8 mouse cellular contexts compared by ENCODE assay signal in the genomic region with DNA sequence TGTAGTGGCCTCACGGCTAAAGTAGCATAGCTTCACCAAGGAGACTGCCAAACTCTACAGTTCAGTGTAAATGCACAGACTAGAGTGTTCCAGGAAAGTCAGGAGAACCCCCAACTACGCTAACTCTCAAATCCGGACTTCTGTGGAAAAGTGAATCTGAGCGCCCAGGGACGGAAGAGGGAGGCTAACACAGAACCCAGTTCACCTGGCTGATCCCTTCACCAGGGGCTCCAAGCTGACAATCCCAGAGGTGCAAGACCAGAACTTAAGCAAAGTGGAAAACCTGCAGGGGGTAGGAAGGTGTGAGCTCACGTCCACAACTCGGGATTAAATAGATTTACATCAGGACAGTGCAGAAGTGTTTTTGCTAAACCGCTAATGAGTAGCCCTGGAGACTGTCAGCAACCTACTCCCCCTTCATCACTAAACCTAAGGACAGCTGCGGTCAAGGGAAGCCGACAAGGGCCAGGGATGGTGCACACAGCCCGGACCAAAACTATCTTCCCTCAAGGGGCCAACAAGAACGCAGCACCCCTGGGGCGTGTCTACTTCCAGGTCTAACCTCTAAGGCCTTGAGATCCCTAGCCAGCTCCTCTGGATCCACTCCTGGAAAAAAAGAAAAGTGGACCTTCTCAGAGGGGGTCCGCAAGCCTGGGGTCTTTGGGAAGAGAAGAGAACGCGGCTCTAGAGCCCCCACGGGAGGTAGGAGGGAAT. TPM values are rescaled to one million over a fixed set of nuclear protein-coding genes. Genes with fewer than 3 reads are reported as not detected.
DNase-seq lines count a peak whose midpoint lies in the region; ATAC-seq and TF ChIP-seq lines count a peak whose summit lies in the region.

No protein-coding gene starts in this region.

- no peak for TF ChIP-seq CTCF in heart, postnatal 0 days (IDR thresholded peaks at IDR 0.05; ENCODE audit: low read depth)

- intact Hi-C loops in gastrocnemius, postnatal 14 days (cut with DNase I; ENCODE audit: low total_unique reads) = no loop called here

- no peaks in the 10 kb centered on the region for H3K9me3 ChIP-seq in megakaryocyte, embryonic 14.5 days
- H3K9me3 ChIP-seq in heart, postnatal 0 days (replicated peaks; ENCODE audit: control insufficient read depth, low read length) = no peaks in the 10 kb centered on the region
- no peaks in the 10 kb centered on the region for H3K9me3 ChIP-seq in liver, embryonic 15.5 days (replicated peaks)

- no peak for ATAC-seq in megakaryocyte, adult 5-6 weeks (ENCODE audit: poor library complexity, severe bottlenecking)
- ATAC-seq in heart, postnatal 0 days (ENCODE audit: insufficient read depth, low read depth) = no peak
- no peak for ATAC-seq in liver, embryonic 15.5 days (ENCODE audit: insufficient read depth)
- no peak for ATAC-seq in frontal cortex, adult (ENCODE audit: low TSS enrichment)

- H3K4me2 ChIP-seq in heart, postnatal 0 days (ENCODE audit: low read depth, low read length) = peak overlapping the region; percentile 85
- H3K4me2 ChIP-seq in liver, embryonic 15.5 days = peak overlapping the region; percentile 87

- H3K9ac ChIP-seq in heart, postnatal 0 days (replicated peaks; ENCODE audit: low read depth, low read length) = peak overlapping the region; percentile 81
- peak overlapping the region; percentile 89 for H3K9ac ChIP-seq in liver, embryonic 15.5 days

- peak overlapping the region; percentile 93 for H3K4me3 ChIP-seq in megakaryocyte, embryonic 14.5 days (replicated peaks)
- H3K4me3 ChIP-seq in heart, postnatal 0 days (ENCODE audit: low read depth, low read length) = peak overlapping the region; percentile 79
- peak overlapping the region; percentile 93 for H3K4me3 ChIP-seq in liver, embryonic 15.5 days (replicated peaks)

- no peaks in the 10 kb centered on the region for H3K27me3 ChIP-seq in megakaryocyte, embryonic 14.5 days (replicated peaks)
- H3K27me3 ChIP-seq in heart, postnatal 0 days (ENCODE audit: control insufficient read depth, insufficient read depth, low read length) = no peaks in the 10 kb centered on the region
- no peaks in the 10 kb centered on the region for H3K27me3 ChIP-seq in liver, embryonic 15.5 days

- H3K36me3 ChIP-seq in megakaryocyte, embryonic 14.5 days (replicated peaks; ENCODE audit: low read length) = peaks cover 13% of the 10 kb centered on the region
- H3K36me3 ChIP-seq in heart, postnatal 0 days (replicated peaks; ENCODE audit: control insufficient read depth, insufficient read depth, low read length) = no peaks in the 10 kb centered on the region
- H3K36me3 ChIP-seq in liver, embryonic 15.5 days (replicated peaks) = peaks cover 5% of the 10 kb centered on the region; the same call in 1 of the 2 replicates

- TF ChIP-seq EP300 in heart, postnatal 0 days (IDR thresholded peaks at IDR 0.05; ENCODE audit: low read depth) = no peak

- 4% methylated on average over 17 of the region's 17 CpGs for WGBS in heart, postnatal 0 days
- WGBS in liver, embryonic 15.5 days (ENCODE audit: insufficient replicate concordance) = 13% methylated on average over 17 of the region's 17 CpGs

- peak overlapping the region; percentile 92 for H3K27ac ChIP-seq in heart, postnatal 0 days (ENCODE audit: low read depth)
- peak overlapping the region; percentile 89 for H3K27ac ChIP-seq in liver, embryonic 15.5 days (replicated peaks)

- peaks cover 48% of the 10 kb centered on the region for H3K4me1 ChIP-seq in megakaryocyte, embryonic 14.5 days
- peaks cover 14% of the 10 kb centered on the region for H3K4me1 ChIP-seq in heart, postnatal 0 days (ENCODE audit: control insufficient read depth, insufficient read depth)
- peaks cover 45% of the 10 kb centered on the region for H3K4me1 ChIP-seq in liver, embryonic 15.5 days (replicated peaks)

- DNase-seq in c-Kit-negative CD71-positive TER-119-positive erythroid progenitor cells, embryonic 14.5 days (ENCODE audit: low read depth, low spot score) = peak; percentile 25
- DNase-seq in heart, postnatal 0 days (ENCODE audit: low spot score) = no peak
- DNase-seq in ovary, postnatal 10 days (ENCODE audit: low spot score) = no peak
- DNase-seq in gastrocnemius, postnatal 14 days = no peak

RNA-seq across cellular contexts. Expression of a gene that starts 0.9 kb away (rescaled TPM):
- 39.9 and 82.1 TPM in 2 replicates for polyA plus RNA-seq in megakaryocyte, embryonic 14.5 days (2012; ENCODE audit: insufficient read depth, low replicate concordance)
- 71.9 and 75.0 TPM in 2 replicates for total RNA-seq in megakaryocyte, adult 5-6 weeks (2015)
- total RNA-seq in megakaryocyte, adult 5-6 weeks (2017) = 112 and 115 TPM in 2 replicates
- 65.0 and 78.0 TPM in 2 replicates for total RNA-seq in heart, postnatal 0 days (2014; rRNA removed; ENCODE audit: low replicate concordance)
- polyA plus RNA-seq in heart, postnatal 0 days (2015; fragmentation: Nextera tagmentation; extraction: Ambion mirVana) = 53.0 and 63.3 TPM in 2 replicates
- 46.7 and 50.5 TPM in 2 replicates for polyA plus RNA-seq in liver, embryonic 15.5 days (2015; fragmentation: Nextera tagmentation; extraction: Ambion mirVana)
- total RNA-seq in gastrocnemius, postnatal 14 days (2021) = 10 to 100 TPM; 43.9 to 45.1 TPM

RNA-seq across cellular contexts. Expression of a gene that starts 47.2 kb away (rescaled TPM):
- polyA plus RNA-seq in megakaryocyte, embryonic 14.5 days (2012; ENCODE audit: insufficient read depth, low replicate concordance) = 8.3 TPM in 1 of 2 replicates, not detected in the other
- total RNA-seq in megakaryocyte, adult 5-6 weeks (2015) = 3.6 and 3.8 TPM in 2 replicates
- 3.2 and 4.4 TPM in 2 replicates for total RNA-seq in megakaryocyte, adult 5-6 weeks (2017)
- 5.8 and 10.7 TPM in 2 replicates for total RNA-seq in heart, postnatal 0 days (2014; rRNA removed; ENCODE audit: low replicate concordance)
- polyA plus RNA-seq in heart, postnatal 0 days (2015; fragmentation: Nextera tagmentation; extraction: Ambion mirVana) = 23.2 and 25.7 TPM in 2 replicates
- polyA plus RNA-seq in liver, embryonic 15.5 days (2015; fragmentation: Nextera tagmentation; extraction: Ambion mirVana) = 4.5 and 4.9 TPM in 2 replicates
- total RNA-seq in gastrocnemius, postnatal 14 days (2021) = 1 to 10 TPM; 3.6 to 5.1 TPM
